Mouse (Mus musculus): Measurements from ENCODE around the gene Ccl28.
A peak's percentile ranks its signal among the peaks of the same experiment; 100 is the strongest.
"Not testable (repeated sequence)": the region's sequence is repeated elsewhere in the genome, so short reads cannot be mapped to it uniquely, and the experiment has no call there.

Gene Ccl28

DNA sequence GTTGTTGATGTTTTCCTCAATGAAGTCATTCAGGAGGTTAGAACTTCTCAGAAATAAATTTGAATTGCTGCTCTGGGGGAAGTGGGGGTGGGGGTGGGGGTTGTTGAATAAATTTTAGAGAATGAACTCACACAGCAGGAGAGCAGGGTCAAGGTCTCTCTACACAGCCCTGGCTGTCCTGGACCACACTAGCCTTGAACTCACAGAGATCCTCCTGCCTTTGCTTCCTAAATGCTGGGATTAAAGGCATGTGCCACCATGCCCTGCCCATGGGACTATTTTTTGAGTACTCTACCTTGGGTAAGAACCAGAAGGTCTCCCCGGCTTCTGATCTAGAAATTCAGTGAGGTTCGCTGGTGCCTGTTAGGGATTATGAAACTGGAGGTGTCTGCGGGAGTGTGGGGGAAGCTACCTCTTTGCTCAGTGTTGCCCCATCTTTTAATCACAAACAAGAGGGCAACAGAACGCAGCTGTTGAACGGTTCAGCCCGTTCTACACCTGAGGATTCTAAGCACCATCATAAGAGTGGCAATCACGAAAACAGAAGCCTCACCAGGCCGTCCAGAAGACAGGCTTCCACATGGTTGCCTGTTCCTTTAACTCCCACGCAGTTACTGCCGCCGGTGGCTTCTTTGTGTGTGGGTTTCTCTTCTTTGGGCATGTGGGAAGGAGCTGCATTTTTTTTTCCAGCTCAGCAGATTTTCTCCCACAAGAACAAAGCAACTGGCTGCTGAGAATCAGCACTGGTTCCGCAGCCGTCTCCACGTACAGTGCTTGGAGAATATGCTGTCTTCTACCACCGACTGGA, 25.5 kb downstream of the Ccl28 start:
- no peak for DNase-seq

DNA sequence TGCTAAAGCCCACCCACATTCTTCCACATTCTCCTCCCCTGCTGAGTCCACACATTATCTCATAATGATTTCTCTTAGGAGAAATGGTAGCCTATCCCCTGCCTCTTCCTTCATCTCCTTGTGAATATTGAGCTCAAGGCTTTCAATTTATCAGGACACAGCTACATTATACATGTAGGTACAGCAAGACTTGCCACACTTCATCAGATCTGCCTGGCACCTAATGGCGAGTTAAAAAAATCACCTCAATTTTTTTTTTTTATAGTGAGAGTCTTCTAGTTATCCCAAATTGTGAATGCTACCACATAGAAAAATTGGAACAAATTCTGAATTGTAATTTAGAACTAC, 26.1 kb downstream of the Ccl28 start:
- DNase-seq, result no peak

DNA sequence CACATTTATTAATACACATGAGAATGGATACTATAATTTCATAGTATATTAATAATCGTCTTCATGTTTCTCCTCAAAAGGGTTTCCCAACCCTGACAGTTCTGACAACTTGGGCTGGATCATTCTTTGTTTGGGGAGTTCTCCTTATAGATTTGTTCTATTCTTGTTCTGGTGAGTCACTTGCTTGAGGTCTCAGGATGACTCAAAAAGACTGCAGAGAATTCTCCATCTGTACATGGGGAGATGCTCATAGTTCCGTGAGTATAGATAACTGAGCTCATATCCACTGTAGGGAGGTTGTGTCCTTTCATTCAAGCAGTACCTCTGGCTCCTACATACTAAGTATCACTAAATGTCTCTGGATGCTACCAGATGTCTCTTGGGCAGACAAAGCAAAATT, 31.1 kb downstream of the Ccl28 start:
- DNase-seq, result no peak

DNA sequence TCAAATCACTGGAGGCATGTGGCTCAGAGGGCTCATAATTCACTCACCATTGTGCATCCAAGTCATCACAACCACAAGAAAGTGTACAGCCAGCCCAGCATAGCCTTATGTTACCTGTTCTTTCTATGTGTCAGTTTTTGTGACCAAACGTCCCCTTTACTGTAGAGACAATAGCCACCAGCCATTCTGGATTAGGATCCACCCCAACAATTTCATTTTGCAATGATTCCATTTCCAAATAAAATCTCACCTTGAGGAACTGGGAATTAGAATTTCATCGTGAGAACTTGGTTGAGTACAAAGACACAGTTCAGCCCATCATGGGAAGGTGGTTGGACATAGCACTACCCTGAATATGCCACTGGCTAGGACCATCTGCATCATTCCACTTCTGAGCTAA, 32.6 kb downstream of the Ccl28 start:
- no peak for DNase-seq

DNA sequence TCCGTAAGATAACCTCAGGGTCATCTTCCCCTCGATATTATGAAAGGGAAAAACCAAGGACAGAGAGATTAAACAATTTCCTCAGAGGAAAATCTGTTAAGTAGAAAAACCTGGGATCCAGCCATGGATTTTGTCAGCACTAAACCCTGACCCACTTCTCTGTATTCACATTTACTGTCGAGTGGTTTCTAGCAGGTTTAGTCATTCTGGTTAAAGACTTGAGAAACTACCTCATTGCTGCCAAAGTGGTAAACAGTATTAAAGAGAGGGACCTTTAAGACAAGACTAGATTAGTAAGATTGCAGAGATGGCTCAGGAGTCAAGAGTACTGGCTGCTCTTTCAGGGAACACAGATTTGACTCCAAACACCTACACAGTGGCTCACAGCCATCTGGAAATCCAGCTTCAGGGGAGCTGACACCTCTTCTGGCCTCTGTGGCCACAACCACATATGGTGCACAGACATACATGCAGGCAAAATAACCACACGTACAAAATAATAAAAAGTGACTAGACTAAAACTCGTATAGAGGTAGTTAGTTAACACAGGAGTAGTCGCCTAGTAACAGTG, 33.3 kb downstream of the Ccl28 start:
- no peak for DNase-seq

DNA sequence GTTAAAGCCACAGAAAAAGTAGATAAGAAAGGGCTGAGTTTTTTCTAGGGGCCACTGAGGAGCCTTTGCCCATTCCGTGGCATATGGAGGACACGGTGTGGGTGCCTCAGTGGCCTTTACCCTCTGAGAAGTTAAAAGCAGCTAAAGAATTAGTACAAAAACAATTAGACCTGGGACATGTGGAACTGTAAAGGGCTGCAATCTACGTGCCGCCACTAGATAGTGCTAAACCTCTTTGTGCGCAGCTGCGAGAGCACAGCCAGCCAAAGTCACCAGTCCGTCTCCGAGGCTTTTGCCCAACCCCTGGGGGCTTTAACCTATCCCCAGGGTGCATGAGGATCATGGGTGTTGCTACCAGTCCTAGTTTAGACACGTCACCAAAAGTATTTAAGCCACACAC, 37.8 kb downstream of the Ccl28 start:
- peak; percentile 48 to 65 for DNase-seq

DNA sequence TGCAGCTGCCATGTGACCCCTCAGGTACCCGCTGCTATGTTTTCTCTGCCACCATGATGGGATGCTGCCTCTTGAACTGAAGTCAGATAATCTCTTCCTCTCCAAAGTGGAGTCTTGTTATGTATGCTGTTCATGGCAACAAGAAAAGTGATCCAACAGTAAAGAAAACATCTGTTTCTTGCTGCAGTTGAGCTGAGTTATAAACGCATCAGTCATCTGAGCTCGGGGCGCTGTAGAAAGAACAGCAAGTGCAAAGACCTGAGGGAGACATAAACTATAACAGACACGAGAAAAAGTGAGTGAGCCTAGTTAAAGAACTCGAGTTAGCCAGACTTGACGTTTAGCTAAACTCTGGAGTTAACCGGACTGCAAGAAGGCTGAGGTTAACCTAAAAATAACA, 55.2 kb downstream of the Ccl28 start:
- no peak for DNase-seq

DNA sequence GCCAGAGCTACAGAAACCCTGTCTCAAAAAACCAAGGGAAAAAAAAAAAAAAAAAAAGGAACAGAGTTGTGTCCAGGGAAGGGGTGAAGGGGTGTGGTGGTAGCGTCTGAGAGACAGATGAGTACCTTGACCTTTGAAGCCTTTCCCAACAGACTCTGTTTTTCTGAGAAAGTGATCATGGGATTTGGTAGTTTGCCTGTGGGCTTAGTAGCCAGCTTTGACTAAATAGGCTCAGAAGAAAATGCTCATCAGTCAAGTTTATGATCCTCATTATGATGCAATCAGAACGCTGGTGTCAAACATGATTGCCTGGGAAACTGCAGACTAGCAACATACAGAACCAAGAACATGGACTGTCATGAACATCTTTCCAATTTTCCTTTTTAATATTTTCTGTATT, 56.1 kb downstream of the Ccl28 start:
- DNase-seq, result no peak

DNA sequence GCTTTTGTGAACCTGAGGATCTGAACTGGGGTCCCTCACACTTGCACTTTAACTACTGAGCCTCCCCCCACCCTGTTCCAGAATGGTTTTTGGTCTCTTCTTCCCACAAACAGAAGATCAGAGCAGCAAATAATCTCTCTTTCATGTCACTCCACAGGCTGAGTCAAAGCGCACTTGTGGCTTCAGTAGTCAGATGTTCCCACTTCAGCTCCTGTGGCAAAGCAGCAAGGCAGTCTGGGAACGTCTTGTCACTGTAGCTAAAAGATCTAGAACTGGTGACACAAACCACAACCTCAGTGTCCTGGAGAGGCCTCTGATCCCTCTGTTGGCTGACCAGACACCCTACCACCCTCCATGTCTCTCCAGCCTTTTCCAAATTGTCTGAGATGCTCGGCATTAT, 57.5 kb downstream of the Ccl28 start:
- DNase-seq, result no peak

DNA sequence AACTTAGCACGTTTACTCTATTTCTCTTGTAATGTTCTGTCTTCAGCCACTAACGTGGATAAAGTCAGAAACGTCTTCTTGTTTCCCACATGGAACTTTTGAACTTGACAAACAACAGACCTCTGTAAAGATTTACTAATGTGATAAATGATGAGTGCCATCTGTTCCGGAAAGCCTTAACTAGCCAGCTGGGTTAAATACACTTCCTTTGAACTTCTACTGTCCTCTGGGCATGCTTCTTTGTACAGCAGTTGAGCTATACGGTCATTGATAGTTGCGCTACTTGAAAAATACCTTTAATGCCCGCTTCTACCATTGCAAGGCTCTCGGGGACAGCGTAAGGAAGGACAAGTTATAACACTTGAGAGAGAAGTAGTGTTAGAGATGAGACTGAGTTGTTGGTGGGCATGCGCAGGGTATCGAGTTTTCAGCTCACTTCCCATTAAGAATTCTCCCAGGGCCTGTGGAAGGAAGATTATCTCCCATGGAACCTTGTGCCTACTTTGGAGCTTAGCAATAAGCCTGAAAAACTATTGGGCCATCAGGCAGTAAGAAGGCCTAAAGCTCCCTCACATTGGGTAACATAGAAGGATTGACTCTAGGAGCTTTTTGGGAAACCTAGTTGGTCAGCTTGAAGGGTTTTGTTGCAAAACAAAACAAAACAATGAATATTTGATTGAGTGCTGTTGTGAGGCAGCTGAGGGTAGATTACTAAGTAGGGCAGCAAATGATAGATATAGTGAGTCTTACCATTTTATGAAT, 61.0 kb downstream of the Ccl28 start:
- no peak for DNase-seq

DNA sequence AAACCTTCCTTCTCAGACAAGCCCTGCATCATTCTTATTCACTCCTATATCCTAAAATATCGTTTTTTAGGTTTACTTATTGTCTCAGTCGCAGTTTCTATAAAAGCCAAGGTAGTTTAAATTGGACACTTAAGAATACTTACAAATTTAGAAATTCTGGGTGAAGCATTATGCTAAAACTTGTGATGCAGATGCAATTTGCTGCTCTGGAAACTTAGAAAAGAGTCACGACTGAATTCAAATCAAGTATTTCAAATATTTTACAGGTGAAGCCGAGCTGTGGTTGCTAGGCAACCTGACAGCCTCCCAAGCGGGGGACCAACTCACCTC, 66.1 kb downstream of the Ccl28 start:
- DNase-seq, result no peak

DNA sequence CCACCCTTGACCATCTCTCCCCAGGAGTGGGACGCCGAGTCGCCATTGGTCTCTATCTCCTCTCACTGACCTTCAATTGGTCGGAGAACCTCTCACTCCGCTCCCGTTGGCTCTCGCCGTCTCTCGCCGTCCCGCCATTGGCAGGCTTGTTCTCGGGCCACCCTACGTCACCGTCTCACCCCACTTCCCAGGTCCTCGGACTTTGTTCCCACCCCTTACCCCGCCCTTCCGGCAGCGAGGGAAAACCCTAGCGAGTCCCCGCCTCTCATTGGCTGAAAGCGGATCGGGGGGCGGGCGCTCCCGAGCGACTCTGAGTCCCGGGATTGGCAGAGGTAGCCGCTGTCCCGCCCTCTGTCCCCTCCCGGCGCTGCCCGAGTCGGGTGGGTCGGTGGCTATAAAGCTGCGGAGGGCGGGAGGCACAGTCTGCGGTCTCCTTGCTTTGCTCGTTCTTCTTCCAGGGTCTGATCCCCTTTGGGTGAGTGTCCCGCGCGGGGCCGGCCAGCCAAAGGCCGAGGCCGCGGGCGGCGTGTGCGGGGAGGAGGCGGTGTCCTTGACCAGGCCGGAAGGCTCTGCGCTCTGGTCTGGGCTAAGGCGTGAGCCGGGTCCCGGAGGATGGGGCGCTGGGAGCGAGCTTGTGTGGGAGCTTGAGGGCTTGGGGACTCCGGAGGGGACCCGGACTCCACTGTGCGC, 66.6 kb downstream of the Ccl28 start, which contains the start of gene Hmgcs1:
Gene Hmgcs1, plus strand, starts transcription at position 341 of the 690 bp plus-strand sequence.
- DNase-seq, result peak; percentile 99 to 100

DNA sequence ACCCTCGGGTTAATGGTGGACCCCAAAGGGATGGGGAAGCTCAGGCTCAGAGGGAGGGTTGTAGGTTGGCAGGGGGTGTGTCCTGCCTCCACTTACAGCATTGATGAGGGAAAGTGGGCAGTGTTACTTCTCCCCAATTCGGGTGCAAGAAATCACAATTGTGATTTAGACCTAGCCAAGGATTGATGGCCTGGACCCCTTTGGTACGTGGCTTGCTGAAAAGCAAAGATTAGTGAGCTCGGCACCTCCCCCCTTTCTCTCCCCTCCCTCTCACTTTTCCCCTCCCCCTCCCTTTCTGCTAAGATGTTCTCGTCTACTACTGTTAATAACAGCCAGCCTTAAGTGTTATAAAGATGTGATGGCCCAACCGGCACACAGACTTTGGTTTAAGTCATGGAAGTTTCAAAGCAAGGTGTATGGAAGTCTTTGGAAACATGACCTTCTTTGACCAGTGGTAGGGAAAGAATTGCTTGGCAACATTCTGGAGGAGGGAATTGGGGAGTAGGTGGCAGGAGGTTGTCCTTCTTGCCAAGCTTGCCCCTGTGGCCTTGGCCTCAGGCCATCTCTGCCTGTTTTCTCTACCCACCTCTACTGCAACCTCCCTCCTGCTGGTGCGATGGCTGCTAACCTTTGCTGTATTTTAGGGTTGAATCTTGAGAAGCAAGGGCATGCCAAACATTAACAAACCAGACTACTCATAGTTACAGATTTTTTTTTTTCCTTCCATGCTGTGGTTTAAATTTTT, 67.4 kb downstream of the Ccl28 start:
- DNase-seq, result peak; percentile 85 to 92

DNA sequence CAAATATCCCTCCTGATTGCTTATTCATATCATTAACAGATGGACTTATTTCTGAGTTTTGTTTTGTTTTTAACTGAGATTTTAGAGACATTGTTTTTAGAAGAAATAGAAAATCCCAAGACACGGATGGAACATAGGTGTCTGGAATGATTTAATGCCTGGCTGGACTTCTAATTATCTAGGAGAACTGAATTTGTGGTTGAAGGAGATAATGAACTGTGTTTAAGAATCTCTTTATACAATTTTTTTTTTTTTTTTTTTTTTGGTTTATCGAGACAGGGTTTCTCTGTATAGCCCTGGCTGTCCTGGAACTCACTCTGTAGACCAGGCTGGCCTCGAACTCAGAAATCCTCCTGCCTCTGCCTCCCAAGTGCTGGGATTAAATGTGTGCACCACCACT, 68.3 kb downstream of the Ccl28 start:
- not testable (repeated sequence) for DNase-seq

DNA sequence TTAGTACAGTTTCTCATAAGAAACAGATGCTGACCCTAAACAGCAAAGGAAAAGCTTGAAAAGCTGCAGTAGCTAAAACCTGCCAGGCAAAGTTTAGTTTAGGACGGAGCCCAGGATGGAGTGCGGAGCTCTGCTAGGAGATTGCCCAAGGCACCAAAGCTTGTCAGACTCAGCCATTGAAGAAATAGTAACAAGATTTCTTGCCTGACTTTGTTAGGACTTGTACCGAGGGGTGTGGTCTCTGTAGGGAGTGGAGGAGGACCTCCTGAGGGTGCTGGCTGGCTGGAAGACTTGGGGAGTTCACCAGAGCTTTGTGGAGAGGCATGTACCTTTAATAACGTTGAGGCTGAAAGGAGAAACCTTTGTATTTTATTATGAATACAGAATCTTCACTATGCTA, 72.1 kb downstream of the Ccl28 start:
- DNase-seq, result no peak

DNA sequence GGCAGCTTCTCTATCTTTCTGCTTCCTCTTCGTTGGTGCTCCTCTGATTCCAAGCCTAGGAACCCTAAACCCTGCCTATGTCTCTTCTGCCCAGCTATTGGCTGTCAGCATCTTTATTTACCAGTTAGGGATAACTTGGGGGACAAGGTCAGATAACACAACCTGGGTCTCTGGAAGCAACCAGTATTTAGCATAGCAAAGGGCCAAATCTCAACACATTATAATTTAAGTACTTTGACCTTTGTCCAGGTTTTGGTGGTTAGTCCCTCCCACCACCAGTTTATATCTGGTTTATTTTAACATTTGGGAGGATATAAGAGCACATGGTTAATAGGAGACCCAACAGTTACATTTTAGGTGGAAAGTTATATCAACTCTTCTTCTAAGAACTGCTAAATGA, 72.9 kb downstream of the Ccl28 start:
- DNase-seq, result no peak

DNA sequence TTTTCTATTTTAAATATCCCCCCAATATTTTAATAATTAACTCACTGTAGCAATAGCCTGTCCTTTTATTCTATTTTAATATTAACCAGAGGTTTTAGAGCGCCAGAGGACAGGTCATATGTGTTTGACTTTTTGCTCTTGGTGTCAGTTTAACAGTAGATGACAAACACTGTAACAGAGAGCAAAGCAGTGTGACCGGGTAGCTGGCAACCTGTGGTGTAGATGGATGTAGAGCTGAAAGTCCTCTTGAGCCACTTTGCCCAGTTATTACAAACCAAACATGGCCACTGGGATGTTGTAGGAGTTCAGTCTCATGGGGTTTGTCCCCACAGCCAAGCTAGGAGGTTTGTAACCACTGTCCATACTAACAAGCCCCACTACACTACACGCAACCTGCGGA, 74.8 kb downstream of the Ccl28 start:
- DNase-seq, result peak; percentile 56 to 74

Data from kidney, postnatal 25 days (tissue).